Mouse (Mus musculus) megakaryocyte, adult 5-6 weeks (primary cell): ENCODE measurements around the gene Tcta. TPM values are rescaled to one million over a fixed set of nuclear protein-coding genes. Genes with fewer than 3 reads are reported as not detected.
"Not testable (repeated sequence)": the region's sequence is repeated elsewhere in the genome, so short reads cannot be mapped to it uniquely, and the experiment has no call there.

Source experiments
- ATAC-seq: 2 replicates; pipeline ENCODE4 v1.8.0; 2016; ENCODE audit warnings: mild to moderate bottlenecking, inconsistent platforms; ENCODE audit not compliant: poor library complexity, severe bottlenecking
- total RNA-seq, 2 experiments: library from RNA; stranded (forward) in 1 of 2; stranded (reverse) in 1 of 2; fragments of 153-499, 151-499 nt in 1 of 2; fragments of 221-1000, 200-1000 nt in 1 of 2; gene quantifications; 2 replicates each; pipeline versions ENCODE4 v1.2.3 to v1.2.4; 2015 to 2017

Tcta gene
- total RNA-seq (2015) (16.5 and 23.8 TPM in 2 replicates), total RNA-seq (2017) (6.2 and 8.4 TPM in 2 replicates)

DNA sequence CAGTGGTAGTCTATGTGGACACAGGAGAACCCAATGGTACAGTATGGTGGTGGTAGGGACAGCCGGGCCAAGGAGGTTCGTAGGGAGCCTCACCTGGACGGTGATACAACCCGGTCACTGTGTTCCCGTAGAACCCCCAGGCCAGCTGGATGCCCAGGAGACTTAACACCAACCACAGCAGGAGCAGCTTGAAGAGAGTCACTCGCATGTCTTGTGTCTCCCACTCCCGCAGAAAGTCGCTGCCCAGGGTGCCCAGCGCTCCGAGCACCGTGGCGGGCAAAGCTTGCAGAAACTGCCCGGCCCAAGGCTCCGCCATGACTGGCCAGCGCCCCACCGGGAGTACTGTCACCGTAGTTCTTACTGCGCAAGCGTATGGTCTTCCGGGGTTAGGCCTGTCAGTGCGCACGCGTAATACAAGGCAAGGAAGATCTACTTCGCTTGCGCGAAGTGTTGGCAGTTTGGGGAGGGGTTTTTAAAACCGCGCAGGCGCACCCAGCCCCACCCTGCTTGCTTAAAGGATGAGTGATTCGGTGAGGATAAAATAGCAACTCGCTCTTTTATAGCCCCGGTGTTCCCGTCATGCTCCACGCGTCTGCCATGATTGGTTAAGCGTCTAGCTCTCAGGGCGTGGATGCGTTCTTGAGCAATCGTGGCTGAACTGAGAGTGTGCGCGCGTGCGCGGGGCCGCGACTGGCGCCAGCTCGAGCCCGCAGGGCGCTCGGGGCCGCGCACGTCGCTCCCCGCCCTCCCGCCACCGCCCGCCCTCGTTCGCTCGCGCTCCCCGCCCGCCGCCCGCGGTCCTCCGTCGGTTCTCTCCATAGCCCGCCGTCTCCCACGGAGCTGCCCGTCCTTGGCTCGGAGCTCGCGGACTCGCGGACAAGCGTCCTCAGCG is at the start of gene Tcta, which contains the start of gene Rhoa:
Gene Tcta (minus strand): TSS at position 532 of the 892 bp plus-strand sequence.
Gene Rhoa (plus strand): TSS at position 501 of the 892 bp plus-strand sequence.
- peak; percentile 89 for ATAC-seq

DNA sequence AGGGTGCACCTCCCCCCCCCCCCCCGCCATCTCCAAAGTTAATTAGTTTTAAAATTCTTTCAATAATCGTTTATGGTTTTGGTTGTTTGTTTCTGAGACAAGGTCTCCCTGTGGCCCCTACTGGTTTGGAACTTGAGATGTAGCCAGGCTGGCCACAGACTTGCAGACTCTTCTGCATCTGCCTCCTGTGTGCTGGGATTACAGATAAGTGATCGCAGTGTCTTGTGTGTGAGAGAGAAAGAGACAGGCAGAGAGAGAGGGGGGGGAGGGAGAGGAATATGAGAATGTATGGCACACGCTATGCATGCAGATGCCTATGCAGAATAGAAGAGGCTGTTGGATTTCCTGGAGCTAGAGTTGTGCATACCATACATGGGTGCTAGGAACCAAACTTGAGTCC is 43.8 kb upstream of the Tcta start:
- no peak for ATAC-seq

GRCm38 (mm10) chr9:108348290-108348680 is 42.3 kb upstream of the Tcta start:
- ATAC-seq, result no peak

GRCm38 (mm10) chr9:108347540-108348289 is 41.8 kb upstream of the Tcta start, which contains the start of gene Usp4:
Gene Usp4, plus strand, starts transcription at chr9:108347853.
- peak; percentile 91 for ATAC-seq

GRCm38 (mm10) chr9:108347024-108347423 is 41.1 kb upstream of the Tcta start:
- ATAC-seq, result no peak

DNA sequence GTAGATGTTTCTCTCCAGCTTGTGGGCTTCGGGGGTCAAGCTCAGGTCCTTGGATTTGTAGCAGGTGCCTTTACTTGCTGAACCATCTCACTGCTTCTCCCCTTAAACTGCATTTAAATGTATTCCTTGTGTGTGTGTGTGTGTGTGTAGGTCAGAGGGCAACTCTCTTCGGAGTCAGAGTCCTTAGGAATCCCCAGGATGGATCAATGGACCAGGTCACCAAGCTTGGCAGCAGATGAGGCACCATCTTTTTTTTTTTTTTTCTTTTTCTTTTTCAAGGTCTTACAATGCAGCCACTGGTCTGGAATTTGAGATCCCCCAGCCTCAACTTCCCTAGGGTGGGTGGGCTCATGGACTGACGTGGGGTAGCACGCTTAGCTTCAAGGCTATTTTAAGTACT is 38.5 kb upstream of the Tcta start:
- ATAC-seq, result no peak

DNA sequence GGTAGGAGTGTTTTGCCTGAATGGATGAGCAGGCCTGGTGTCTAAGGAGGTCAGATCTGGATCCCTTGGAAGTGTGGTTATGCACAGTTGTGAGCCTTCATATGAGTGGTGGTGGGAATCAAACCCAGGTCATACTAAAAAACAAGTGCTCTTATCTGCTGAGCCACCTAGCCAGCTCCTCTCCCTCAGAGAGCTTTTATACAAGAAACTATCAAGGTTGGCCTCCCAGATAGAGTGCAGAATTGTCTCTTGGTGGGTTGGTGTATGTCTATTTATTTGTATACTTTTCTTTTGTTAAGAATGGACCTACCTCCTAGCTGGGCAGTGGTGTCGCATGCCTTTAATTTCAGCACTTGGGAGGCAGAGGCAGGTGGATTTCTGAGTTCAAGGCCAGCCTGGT is 37.9 kb upstream of the Tcta start:
- ATAC-seq, result no peak

GRCm38 (mm10) chr9:108343331-108343730 is 37.4 kb upstream of the Tcta start:
- no peak for ATAC-seq

GRCm38 (mm10) chr9:108342301-108342831 is 36.4 kb upstream of the Tcta start:
- peak; percentile 14 for ATAC-seq

DNA sequence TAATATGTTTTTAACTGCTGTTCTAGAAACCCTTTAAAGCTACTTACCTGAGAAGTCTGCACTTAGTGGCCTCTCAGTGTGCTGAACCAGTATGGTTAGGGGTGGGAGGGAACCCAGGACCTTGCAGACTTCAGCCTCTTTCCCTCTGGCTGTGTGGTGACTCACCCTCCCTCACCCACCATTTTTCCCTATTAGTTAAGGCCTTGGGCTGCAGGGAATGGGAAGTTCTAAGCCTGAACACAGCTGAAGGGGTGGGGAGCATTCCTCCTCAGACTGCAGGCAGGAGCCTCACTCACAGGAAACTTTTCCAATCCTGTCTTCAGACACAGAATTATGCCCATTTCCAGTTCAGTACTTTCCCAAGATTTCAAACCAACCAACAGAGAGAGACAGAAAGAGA is 35.8 kb upstream of the Tcta start:
- ATAC-seq, result no peak

GRCm38 (mm10) chr9:108341139-108341475 is 35.1 kb upstream of the Tcta start:
- ATAC-seq, result no peak

GRCm38 (mm10) chr9:108340258-108341138 is 34.5 kb upstream of the Tcta start:
- ATAC-seq, result peak; percentile 54

- ATAC-seq, result no peak
These were observed 33.9 kb upstream of the Tcta start for GRCm38 (mm10) chr9:108339886-108340257.

DNA sequence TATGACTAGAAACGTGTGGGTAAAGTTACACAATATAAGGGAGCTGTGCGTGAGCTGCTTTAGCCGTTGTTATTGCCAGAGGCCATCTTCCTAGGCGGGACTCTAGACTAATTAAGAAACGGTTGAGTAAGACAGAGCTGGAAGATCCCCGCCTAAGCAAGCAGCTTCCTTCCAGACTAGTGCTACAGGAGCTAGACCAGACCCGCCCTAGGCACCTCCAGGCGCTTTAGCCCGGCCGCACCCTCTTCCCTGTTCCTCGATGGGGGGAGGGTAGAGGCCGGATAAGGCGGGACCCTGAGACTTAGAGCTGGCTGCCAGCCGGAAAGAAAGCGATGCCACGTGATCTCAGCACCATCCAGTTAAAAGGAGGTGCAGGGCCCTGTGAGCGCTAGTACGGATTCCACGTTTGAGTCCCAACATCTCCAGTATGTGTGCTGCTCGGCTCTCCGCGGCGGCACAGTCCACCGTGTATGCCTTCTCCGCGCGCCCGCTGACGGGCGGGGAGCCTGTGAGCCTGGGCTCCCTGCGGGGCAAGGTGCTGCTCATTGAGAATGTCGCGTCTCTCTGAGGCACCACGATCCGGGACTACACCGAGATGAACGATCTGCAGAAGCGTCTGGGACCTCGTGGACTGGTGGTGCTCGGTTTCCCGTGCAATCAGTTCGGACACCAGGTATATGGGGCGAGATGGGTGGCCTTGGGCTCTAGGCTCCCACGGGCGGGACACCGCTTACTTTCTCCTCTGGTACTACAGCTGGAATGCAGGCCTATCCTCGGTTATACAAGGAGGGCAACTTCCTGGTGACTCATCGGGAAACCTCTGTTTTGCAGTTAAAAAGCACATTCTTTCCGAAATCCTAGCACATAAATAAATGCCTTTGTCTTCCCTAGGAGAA is 33.2 kb upstream of the Tcta start, which contains the start of gene Gpx1:
Gene Gpx1 (plus strand): TSS at position 18 of the 896 bp plus-strand sequence.
- peak; percentile 74 for ATAC-seq

GRCm38 (mm10) chr9:108338551-108338885 is 32.6 kb upstream of the Tcta start:
- ATAC-seq, result no peak

GRCm38 (mm10) chr9:108337848-108338550 is 32.0 kb upstream of the Tcta start:
- no peak for ATAC-seq

DNA sequence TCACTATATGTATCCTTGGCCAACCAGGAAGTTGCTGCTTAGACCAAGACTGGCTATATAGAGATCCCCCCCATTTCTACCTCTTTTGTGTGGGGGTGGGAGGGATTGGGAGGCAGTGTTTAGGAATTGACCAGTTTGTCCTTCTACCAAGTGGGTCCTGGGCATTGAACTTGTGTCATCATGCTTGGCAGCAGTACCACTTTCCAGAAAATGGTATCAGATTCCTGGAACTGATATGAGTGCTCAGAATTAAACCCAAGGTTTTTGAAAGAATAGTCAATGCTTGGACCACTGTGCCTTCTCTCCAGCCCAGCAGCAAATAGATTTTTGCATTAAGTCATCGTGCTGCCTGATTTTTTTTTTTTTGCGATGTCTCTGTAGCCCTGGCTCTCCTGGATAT is 19.9 kb upstream of the Tcta start:
- ATAC-seq, result no peak

GRCm38 (mm10) chr9:108324784-108325183 is 18.8 kb upstream of the Tcta start:
- ATAC-seq, result no peak

- not testable (repeated sequence) for ATAC-seq
These were observed 16.1 kb upstream of the Tcta start for GRCm38 (mm10) chr9:108322054-108322453.
